Mouse (Mus musculus) CH12.LX (cell line): ENCODE data around the gene Zswim3. TPM values are rescaled to one million over a fixed set of nuclear protein-coding genes. Genes with fewer than 3 reads are reported as not detected.

ENCODE experiments used
- DNase-seq: peaks from one replicate; pipeline ENCODE4 v3.0.0-alpha.2; 2013; ENCODE audit errors: extremely low read depth
- H3K27ac ChIP-seq: 2 replicates; pipeline ENCODE4 v1.5.1; 2012; ENCODE audit warnings: low read depth, mild to moderate bottlenecking, control low read depth, moderate library complexity; ENCODE audit not compliant: insufficient read depth
- H3K27me3 ChIP-seq: replicated peaks from 2 replicates; pipeline ENCODE3; 2012; ENCODE audit warnings: inconsistent platforms
- H3K36me3 ChIP-seq, 2 experiments: replicated peaks in 1 of 2; 2 replicates each; pipeline versions ENCODE3 to v1.6.1; 2012; ENCODE audit warnings: inconsistent platforms in 1 of 2, low read length in 1 of 2, mild to moderate bottlenecking in 1 of 2, mixed read lengths in 1 of 2, moderate library complexity in 1 of 2; ENCODE audit not compliant: control insufficient read depth in 1 of 2, insufficient read depth in 1 of 2
- H3K4me1 ChIP-seq, 2 experiments: 2 replicates each; pipeline ENCODE4 v1.6.1; 2012; ENCODE audit warnings: inconsistent platforms in 1 of 2, moderate library complexity in 1 of 2; ENCODE audit not compliant: insufficient read depth in 2 of 2, control insufficient read depth in 1 of 2
- H3K4me2 ChIP-seq: 2 replicates; pipeline ENCODE4 v1.6.1; 2012; ENCODE audit warnings: low read depth, mild to moderate bottlenecking, control low read depth; ENCODE audit not compliant: poor library complexity, insufficient read depth, severe bottlenecking
- H3K4me3 ChIP-seq, 3 experiments: fragments of 150-350 bp in 1 of 3; sonication (generic) in 1 of 3; replicated peaks in 1 of 3; 2 replicates each; pipeline versions ENCODE3 to v1.5.1; 2011 to 2012; ENCODE audit warnings: low read depth in 2 of 3, low read length in 2 of 3, mild to moderate bottlenecking in 2 of 3, moderate library complexity in 2 of 3, control low read depth in 1 of 3, improper control_type of control experiment in 1 of 3, inconsistent platforms in 1 of 3, mixed read lengths in 1 of 3; ENCODE audit not compliant: poor library complexity in 1 of 3
- H3K79me2 ChIP-seq: replicated peaks from 2 replicates; pipeline ENCODE4 v1.6.1; 2012; ENCODE audit warnings: mild to moderate bottlenecking, moderate library complexity; ENCODE audit not compliant: control insufficient read depth, poor library complexity, insufficient read depth, severe bottlenecking; ENCODE audit errors: extremely low read depth
- H3K9ac ChIP-seq: 2 replicates; pipeline ENCODE4 v1.6.1; 2012; ENCODE audit warnings: low read depth, mild to moderate bottlenecking, control low read depth, moderate library complexity; ENCODE audit not compliant: insufficient read depth
- H3K9me3 ChIP-seq: replicated peaks from 2 replicates; pipeline ENCODE3; 2012; ENCODE audit warnings: low read length, inconsistent platforms, mixed read lengths
- BHLHE40 ChIP-seq: IDR thresholded peaks from 2 replicates; pipeline ENCODE4 v1.6.1; 2011; ENCODE audit warnings: mild to moderate bottlenecking, low read depth, low read length, improper control_type of control experiment
- ELF1 ChIP-seq: IDR thresholded peaks from 2 replicates; pipeline ENCODE4 v1.6.1; 2014; ENCODE audit warnings: low read depth, mild to moderate bottlenecking, inconsistent platforms, low read length, improper control_type of control experiment
- EP300 ChIP-seq: IDR thresholded peaks from 2 replicates; pipeline ENCODE4 v1.6.1; 2011; ENCODE audit warnings: low read length, improper control_type of control experiment
- ETS1 ChIP-seq: conservative IDR thresholded peaks from 2 replicates; pipeline ENCODE4 v1.6.1; 2012; ENCODE audit warnings: low read depth, mild to moderate bottlenecking, inconsistent platforms, low read length, improper control_type of control experiment, moderate library complexity
- HCFC1 ChIP-seq: IDR thresholded peaks from 2 replicates; pipeline ENCODE4 v1.6.1; 2012; ENCODE audit warnings: low read depth, mild to moderate bottlenecking, inconsistent platforms, low read length, improper control_type of control experiment
- JUND ChIP-seq: conservative IDR thresholded peaks from 2 replicates; pipeline ENCODE4 v1.6.1; 2011; ENCODE audit warnings: low read depth, low read length, improper control_type of control experiment
- KAT2A ChIP-seq: IDR thresholded peaks from 2 replicates; pipeline ENCODE4 v1.6.1; 2012; ENCODE audit warnings: low read length, improper control_type of control experiment, inconsistent platforms; ENCODE audit not compliant: insufficient replicate concordance
- MAFK ChIP-seq: IDR thresholded peaks from 2 replicates; pipeline ENCODE4 v1.6.1; 2011; ENCODE audit warnings: low read length, improper control_type of control experiment; ENCODE audit not compliant: insufficient replicate concordance
- MXI1 ChIP-seq: IDR thresholded peaks from 2 replicates; pipeline ENCODE4 v1.6.1; 2011; ENCODE audit warnings: mild to moderate bottlenecking, low read depth, low read length, improper control_type of control experiment
- NRF1 ChIP-seq: IDR thresholded peaks from 2 replicates; pipeline ENCODE4 v1.6.1; 2014; ENCODE audit warnings: low read depth, mild to moderate bottlenecking, inconsistent platforms, low read length, improper control_type of control experiment, moderate library complexity
- PAX5 ChIP-seq: IDR thresholded peaks from 2 replicates; pipeline ENCODE4 v1.6.1; 2012; ENCODE audit warnings: low read length, inconsistent platforms, mixed read lengths
- POLR2A ChIP-seq: IDR thresholded peaks from 2 replicates; pipeline ENCODE4 v1.6.1; 2011; ENCODE audit warnings: low read depth, mild to moderate bottlenecking, improper control_type of control experiment, low read length
- RCOR1 ChIP-seq: conservative IDR thresholded peaks from 2 replicates; pipeline ENCODE4 v1.6.1; 2012; ENCODE audit warnings: low read depth, mild to moderate bottlenecking, inconsistent platforms, low read length, improper control_type of control experiment
- TCF12 ChIP-seq: IDR thresholded peaks from 2 replicates; pipeline ENCODE4 v1.6.1; 2014; ENCODE audit warnings: low read depth, mild to moderate bottlenecking, inconsistent platforms, low read length, improper control_type of control experiment
- UBTF ChIP-seq: IDR thresholded peaks from 2 replicates; pipeline ENCODE4 v1.6.1; 2012; ENCODE audit warnings: low read depth, mild to moderate bottlenecking, inconsistent platforms, low read length, improper control_type of control experiment, moderate library complexity
- USF1 ChIP-seq: IDR thresholded peaks from 2 replicates; pipeline ENCODE4 v1.6.1; 2014; ENCODE audit warnings: low read depth, mild to moderate bottlenecking, inconsistent platforms, low read length, improper control_type of control experiment
- ZKSCAN1 ChIP-seq: IDR thresholded peaks from 2 replicates; pipeline ENCODE4 v1.6.1; 2012; ENCODE audit warnings: low read depth, inconsistent platforms, low read length, improper control_type of control experiment, borderline replicate concordance
- ZMIZ1 ChIP-seq: IDR thresholded peaks from 2 replicates; pipeline ENCODE4 v1.6.1; 2012; ENCODE audit warnings: low read depth, mild to moderate bottlenecking, inconsistent platforms, low read length, improper control_type of control experiment
- dilution Hi-C: fragments of 300-500 bp; cut with MboI; formaldehyde crosslinking; loops from 2 replicates; pipeline ENCODE4 v1.14.3; 2020; ENCODE audit warnings: low sequenced_read_pairs; ENCODE audit not compliant: extremely low pct_unique_long_range_greater_than_20kb, extremely low pct_ligation_motif_present
- in situ Hi-C: fragments of 300-500 bp; cut with MboI; formaldehyde crosslinking; loops from 3 replicates; pipeline ENCODE4 v1.14.3; 2019; ENCODE audit warnings: low sequenced_read_pairs, low pct_ligation_motif_present, low pct_unique_long_range_greater_than_20kb, mixed read lengths
- polyA plus RNA-seq: library from polyadenylated mRNA; unstranded; fragments of >175 nt; gene quantifications from 2 replicates; pipeline ENCODE4 v1.2.1, GENCODE M21; 2012; ENCODE audit warnings: low read depth; ENCODE audit not compliant: insufficient read length
- total RNA-seq, 2 experiments: library from RNA; depleted of rRNA; stranded (reverse); fragments of 300-350 nt in 1 of 2; fragments of >200 nt in 1 of 2; gene quantifications; 2 replicates each; pipeline ENCODE4 v1.2.3; 2012 to 2014

Zswim3 gene
- total and polyA plus RNA-seq, 3 experiments, result 2.3 to 3.5 (median 2.5) TPM

- in situ Hi-C loops (no loop called here), dilution Hi-C loops (no loop called here)
- no peak within 1 kb of the TSS for H3K27ac ChIP-seq
These were observed 19.2 kb upstream of the Zswim3 start, which contains the start of gene Snx21 for GRCm38 (mm10) chr2:164785481-164786387. Gene Snx21 (plus strand): TSS chr2:164785823.

GRCm38 (mm10) chr2:164786388-164786885, 18.5 kb upstream of the Zswim3 start:
- in situ Hi-C loops, result no loop called here
- Histone ChIP-seq H3K27me3 (peaks cover 25% of the 10 kb centered on the region), H3K4me1 (peaks cover 7 to 17% of the 10 kb centered on the region in 2 experiments), H3K27ac (no peak overlapping the region), H3K79me2 (no peaks in the 10 kb centered on the region), H3K9ac (peak overlapping the region; percentile 45; the same call in 1 of the 2 replicates), H3K36me3 (peaks cover 4 to 29% of the 10 kb centered on the region in 2 experiments), H3K4me2 (peak overlapping the region; percentile 90), H3K9me3 (no peaks in the 10 kb centered on the region), H3K4me3 (no peak overlapping the region)
- dilution Hi-C loops, result no loop called here
- DNase-seq, result no peak
- no peak for TF ChIP-seq JUND
- no peak for TF ChIP-seq HCFC1

More at GRCm38 (mm10) chr2:164785481-164786387, 19.2 kb upstream of the Zswim3 start, which contains the start of gene Snx21:
- H3K4me1 ChIP-seq, result peaks cover 7 to 17% of the 10 kb centered on the region in 2 experiments
- H3K36me3 ChIP-seq, result peaks cover 0 to 22% of the 10 kb centered on the region in 2 experiments
- no peaks in the 10 kb centered on the region for H3K79me2 ChIP-seq
- H3K9me3 ChIP-seq, result no peaks in the 10 kb centered on the region
- peak within 1 kb of the TSS; percentile 63 for H3K9ac ChIP-seq
- peak; percentile 45 for DNase-seq
- peaks cover 26% of the 10 kb centered on the region for H3K27me3 ChIP-seq
- peak within 1 kb of the TSS; percentile 90 for H3K4me2 ChIP-seq
- no peak for TF ChIP-seq KAT2A
- TF ChIP-seq BHLHE40, result no peak
- no peak for TF ChIP-seq RCOR1
- no peak for TF ChIP-seq ETS1
- TF ChIP-seq ELF1, result 0 out of 2 replicates have a peak, but pooled peaks have one; percentile 17
- no peak for TF ChIP-seq NRF1
- no peak for TF ChIP-seq ZKSCAN1
- no peak for TF ChIP-seq USF1
- no peak for TF ChIP-seq JUND
- peak; percentile 17; the same call in 1 of the 2 replicates for TF ChIP-seq TCF12
- no peak for TF ChIP-seq PAX5
- TF ChIP-seq MAFK, result no peak
- no peak for TF ChIP-seq UBTF
- no peak; the same call in 1 of the 2 replicates for TF ChIP-seq MXI1
- peak; percentile 48; the same call in 1 of the 2 replicates for TF ChIP-seq ZMIZ1
- TF ChIP-seq EP300, result no peak
- peak; percentile 42; the same call in 1 of the 2 replicates for TF ChIP-seq POLR2A
- TF ChIP-seq, all 38 proteins: peak for 4
- H3K4me3 ChIP-seq, result peak within 1 kb of the TSS; percentile 53 to 82 (median 64)
